Mouse (Mus musculus) embryonic facial prominence, embryonic 10.5 days (tissue): Measurements from ENCODE around the gene Erbb2. TPM values are rescaled to one million over a fixed set of nuclear protein-coding genes. Genes with fewer than 3 reads are reported as not detected.

Experiments used
- DNase-seq: peaks from one replicate; pipeline ENCODE4 v3.0.0-alpha.2; 2017; ENCODE audit warnings: low spot score
- H3K27ac ChIP-seq: fragments of 300-500 bp; sonication (generic); replicated peaks from 2 replicates; pipeline ENCODE4 v1.5.1; 2016; ENCODE audit warnings: mild to moderate bottlenecking
- H3K27me3 ChIP-seq: fragments of 300-500 bp; sonication (generic); replicated peaks from 2 replicates; pipeline ENCODE4 v1.6.1; 2016; ENCODE audit warnings: low read depth, mild to moderate bottlenecking; ENCODE audit not compliant: poor library complexity, severe bottlenecking
- H3K36me3 ChIP-seq: fragments of 300-500 bp; sonication (generic); replicated peaks from 2 replicates; pipeline ENCODE4 v1.6.1; 2016; ENCODE audit warnings: mild to moderate bottlenecking, moderate library complexity
- H3K4me1 ChIP-seq: fragments of 300-500 bp; sonication (generic); 2 replicates; pipeline ENCODE4 v1.6.1; 2016
- H3K4me3 ChIP-seq: fragments of 300-500 bp; sonication (generic); 2 replicates; pipeline ENCODE4 v1.5.1; 2016; ENCODE audit warnings: mild to moderate bottlenecking, moderate library complexity
- H3K9me3 ChIP-seq: fragments of 300-500 bp; sonication (generic); 2 replicates; pipeline ENCODE4 v1.6.1; 2016; ENCODE audit warnings: mild to moderate bottlenecking
- WGBS: fragments of 180-500 bp; shearing (Covaris S2); methylation state at CpG from one replicate; pipeline ENCODE4 v1.1.7; 2016; 5-methylcytosine and 5-hydroxymethylcytosine counted together
- polyA plus RNA-seq: library from polyadenylated mRNA; unstranded; fragments of >200 nt; fragmentation: Nextera tagmentation; extraction: Ambion mirVana; gene quantifications from 2 replicates; pipeline ENCODE4 v1.2.1, GENCODE M21; 2016

Erbb2 gene
- polyA plus RNA-seq, 1 experiment from 2014 or later = 29.5 TPM

- WGBS = 3% methylated on average over 43 of the region's 43 CpGs
- H3K27ac ChIP-seq = peak within 1 kb of the TSS; percentile 79
These were observed 26.3 kb downstream of the Erbb2 start, which contains the start of gene Mien1 for GRCm38 (mm10) chr11:98438331-98439158. Gene Mien1, minus strand, starts transcription at chr11:98438991.

GRCm38 (mm10) chr11:98443688-98444087 is 31.4 kb downstream of the Erbb2 start:
- no peak overlapping the region for H3K4me3 ChIP-seq
- no peak overlapping the region for H3K27ac ChIP-seq
- H3K4me1 ChIP-seq = peaks cover 35% of the 10 kb centered on the region
- no peaks in the 10 kb centered on the region for H3K36me3 ChIP-seq
- DNase-seq = no peak
- H3K9me3 ChIP-seq = no peaks in the 10 kb centered on the region
- 90% methylated on average over 1 of the region's 1 CpGs for WGBS
- peaks cover 46% of the 10 kb centered on the region for H3K27me3 ChIP-seq

More at GRCm38 (mm10) chr11:98438331-98439158, 26.3 kb downstream of the Erbb2 start, which contains the start of gene Mien1:
- peak; percentile 97 for DNase-seq
- Histone ChIP-seq H3K27me3 (no peaks in the 10 kb centered on the region), H3K4me1 (peaks cover 8% of the 10 kb centered on the region), H3K36me3 (peaks cover 38% of the 10 kb centered on the region), H3K9me3 (no peaks in the 10 kb centered on the region), H3K4me3 (peak within 1 kb of the TSS; percentile 87)

- peaks cover 36% of the 10 kb centered on the region for H3K4me1 ChIP-seq
- H3K36me3 ChIP-seq = no peaks in the 10 kb centered on the region
- DNase-seq = peak; percentile 31
- H3K27me3 ChIP-seq = peaks cover 61% of the 10 kb centered on the region
- 46% methylated on average over 1 of the region's 1 CpGs for WGBS
- H3K4me3 ChIP-seq = no peak overlapping the region
- no peak overlapping the region for H3K27ac ChIP-seq
- H3K9me3 ChIP-seq = no peaks in the 10 kb centered on the region
These were observed 33.0 kb downstream of the Erbb2 start for GRCm38 (mm10) chr11:98445238-98445637.

GRCm38 (mm10) chr11:98445679-98446078 is 33.4 kb downstream of the Erbb2 start:
- Histone ChIP-seq H3K27me3 (peaks cover 66% of the 10 kb centered on the region), H3K4me3 (no peak overlapping the region), H3K36me3 (0 out of 2 replicates have a peak, but pooled peaks cover 3% of the 10 kb centered on the region), H3K27ac (no peak overlapping the region), H3K9me3 (no peaks in the 10 kb centered on the region), H3K4me1 (peaks cover 38% of the 10 kb centered on the region)
- 41% methylated on average over 4 of the region's 4 CpGs for WGBS
- DNase-seq = no peak

GRCm38 (mm10) chr11:98446213-98446561 is 33.9 kb downstream of the Erbb2 start, which contains the start of gene Grb7:
Gene Grb7, plus strand, starts transcription at chr11:98446394.
- Histone ChIP-seq H3K36me3 (0 out of 2 replicates have a peak, but pooled peaks cover 4% of the 10 kb centered on the region), H3K27ac (peak within 1 kb of the TSS; percentile 81), H3K4me1 (peaks cover 38% of the 10 kb centered on the region), H3K9me3 (no peaks in the 10 kb centered on the region), H3K4me3 (peak within 1 kb of the TSS; percentile 50), H3K27me3 (peaks cover 71% of the 10 kb centered on the region)
- DNase-seq = peak; percentile 67
- WGBS = 3% methylated on average over 5 of the region's 5 CpGs

GRCm38 (mm10) chr11:98446562-98447474 is 34.5 kb downstream of the Erbb2 start:
- WGBS = 1% methylated on average over 33 of the region's 33 CpGs
- Histone ChIP-seq H3K4me1 (peaks cover 38% of the 10 kb centered on the region), H3K27me3 (peaks cover 77% of the 10 kb centered on the region), H3K9me3 (no peaks in the 10 kb centered on the region), H3K27ac (peak overlapping the region; percentile 81), H3K4me3 (peak overlapping the region; percentile 50), H3K36me3 (0 out of 2 replicates have a peak, but pooled peaks cover 4% of the 10 kb centered on the region)
- DNase-seq = peak; percentile 48

GRCm38 (mm10) chr11:98447475-98447834 is 35.2 kb downstream of the Erbb2 start:
- Histone ChIP-seq H3K4me3 (peak overlapping the region; percentile 50), H3K27ac (peak overlapping the region; percentile 81), H3K4me1 (peaks cover 38% of the 10 kb centered on the region), H3K9me3 (no peaks in the 10 kb centered on the region), H3K36me3 (0 out of 2 replicates have a peak, but pooled peaks cover 7% of the 10 kb centered on the region), H3K27me3 (peaks cover 83% of the 10 kb centered on the region)
- WGBS = 10% methylated on average over 7 of the region's 7 CpGs
- DNase-seq = no peak

- Histone ChIP-seq H3K27ac (no peak overlapping the region; the same call in 1 of the 2 replicates), H3K4me3 (peak overlapping the region; percentile 50), H3K27me3 (peaks cover 84% of the 10 kb centered on the region), H3K36me3 (peaks cover 8% of the 10 kb centered on the region; the same call in 1 of the 2 replicates), H3K4me1 (peaks cover 38% of the 10 kb centered on the region), H3K9me3 (no peaks in the 10 kb centered on the region)
- DNase-seq = no peak
- 34% methylated on average over 13 of the region's 13 CpGs for WGBS
These were observed 36.0 kb downstream of the Erbb2 start for GRCm38 (mm10) chr11:98448191-98448790.

- Histone ChIP-seq H3K4me3 (no peak overlapping the region), H3K27me3 (peaks cover 89% of the 10 kb centered on the region), H3K27ac (no peak overlapping the region), H3K4me1 (peaks cover 38% of the 10 kb centered on the region), H3K9me3 (no peaks in the 10 kb centered on the region), H3K36me3 (peaks cover 19% of the 10 kb centered on the region)
- 79% methylated on average over 3 of the region's 3 CpGs for WGBS
- no peak for DNase-seq
These were observed 37.1 kb downstream of the Erbb2 start for GRCm38 (mm10) chr11:98449419-98449818.

- Histone ChIP-seq H3K36me3 (peaks cover 26% of the 10 kb centered on the region), H3K9me3 (no peaks in the 10 kb centered on the region), H3K4me3 (no peak overlapping the region), H3K27me3 (peaks cover 89% of the 10 kb centered on the region), H3K4me1 (peaks cover 37% of the 10 kb centered on the region), H3K27ac (no peak overlapping the region)
- no peak for DNase-seq
- 84% methylated on average over 20 of the region's 20 CpGs for WGBS
These were observed 37.9 kb downstream of the Erbb2 start for GRCm38 (mm10) chr11:98449921-98450771.

GRCm38 (mm10) chr11:98455484-98455883 is 43.2 kb downstream of the Erbb2 start:
- Histone ChIP-seq H3K36me3 (peaks cover 31% of the 10 kb centered on the region), H3K4me1 (peaks cover 27% of the 10 kb centered on the region), H3K27ac (no peak overlapping the region), H3K27me3 (peaks cover 72% of the 10 kb centered on the region), H3K4me3 (no peak overlapping the region), H3K9me3 (no peaks in the 10 kb centered on the region)
- 82% methylated on average over 4 of the region's 4 CpGs for WGBS
- no peak for DNase-seq
